Mouse (Mus musculus) frontal cortex, postnatal 36 days (tissue): ENCODE data around the gene Pde8a.
A peak's percentile ranks its signal among the peaks of the same experiment; 100 is the strongest.

Experiments
- DNase-seq, 2 experiments: peaks; one replicate each; pipeline ENCODE4 v3.0.0; 2022; ENCODE audit warnings: low spot score in 2 of 2

The Pde8a gene

GRCm38 (mm10) chr7:81337785-81338521 is 124.6 kb downstream of the Pde8a start:
- no peak for DNase-seq

GRCm38 (mm10) chr7:81338522-81338873 is 125.1 kb downstream of the Pde8a start:
- no peak for DNase-seq

- DNase-seq = peak in 1 of 2 experiments; percentile 38
Measured at GRCm38 (mm10) chr7:81339783-81340182, 126.4 kb downstream of the Pde8a start.

- DNase-seq = peak in 1 of 2 experiments; percentile 29
Measured at GRCm38 (mm10) chr7:81341563-81341962, 128.2 kb downstream of the Pde8a start.

- DNase-seq = no peak
Measured at GRCm38 (mm10) chr7:81342356-81343094, 129.1 kb downstream of the Pde8a start.

- DNase-seq = no peak
Measured at GRCm38 (mm10) chr7:81343316-81343715, 129.9 kb downstream of the Pde8a start.

- no peak for DNase-seq
Measured at GRCm38 (mm10) chr7:81343831-81344230, 130.4 kb downstream of the Pde8a start.

- peak; percentile 97 to 98 for DNase-seq
Measured at GRCm38 (mm10) chr7:81344544-81345446, 131.4 kb downstream of the Pde8a start, which contains the start of gene Rps17. Rps17 (minus strand) TSS chr7:81345254.

GRCm38 (mm10) chr7:81345447-81346170 is 132.2 kb downstream of the Pde8a start:
- DNase-seq = no peak

- no peak for DNase-seq
Measured at GRCm38 (mm10) chr7:81348206-81348605, 134.8 kb downstream of the Pde8a start.

GRCm38 (mm10) chr7:81351826-81352225 is 138.4 kb downstream of the Pde8a start:
- DNase-seq = no peak

GRCm38 (mm10) chr7:81355746-81356145 is 142.3 kb downstream of the Pde8a start:
- DNase-seq = no peak

- DNase-seq = no peak
Measured at GRCm38 (mm10) chr7:81356360-81356759, 143.0 kb downstream of the Pde8a start.

GRCm38 (mm10) chr7:81356975-81357374 is 143.6 kb downstream of the Pde8a start:
- no peak for DNase-seq

- no peak for DNase-seq
Measured at GRCm38 (mm10) chr7:81367946-81368345, 154.6 kb downstream of the Pde8a start.

- peak; percentile 81 to 85 for DNase-seq
Measured at GRCm38 (mm10) chr7:81369724-81370123, 156.3 kb downstream of the Pde8a start.

GRCm38 (mm10) chr7:81371811-81372210 is 158.4 kb downstream of the Pde8a start:
- peak in 1 of 2 experiments; percentile 15 for DNase-seq

GRCm38 (mm10) chr7:81372337-81372920 is 159.0 kb downstream of the Pde8a start:
- peak; percentile 80 for DNase-seq

- no peak for DNase-seq
Measured at GRCm38 (mm10) chr7:81379363-81379762, 166.0 kb downstream of the Pde8a start.
